Mouse (Mus musculus) liver, adult 2 months (tissue): ENCODE measurements at regions not wholly inside any gene's neighbourhood (a gene's known extent, or its start where the extent isn't known, plus 50 kb on each side); places are given as distances from the start of the nearest gene placed in this dataset.

Experiments used
- CTCF ChIP-seq: fragments of 200-500 bp; IDR thresholded peaks from 2 replicates; pipeline ENCODE4 v1.5.1; 2011; ENCODE audit warnings: low read depth, low read length, control low read depth
- POLR2A ChIP-seq: fragments of 200-500 bp; IDR thresholded peaks from 2 replicates; pipeline ENCODE4 v1.6.1; 2011; ENCODE audit warnings: low read length, control low read depth; ENCODE audit not compliant: insufficient read depth; ENCODE audit errors: extremely low read depth

DNA sequence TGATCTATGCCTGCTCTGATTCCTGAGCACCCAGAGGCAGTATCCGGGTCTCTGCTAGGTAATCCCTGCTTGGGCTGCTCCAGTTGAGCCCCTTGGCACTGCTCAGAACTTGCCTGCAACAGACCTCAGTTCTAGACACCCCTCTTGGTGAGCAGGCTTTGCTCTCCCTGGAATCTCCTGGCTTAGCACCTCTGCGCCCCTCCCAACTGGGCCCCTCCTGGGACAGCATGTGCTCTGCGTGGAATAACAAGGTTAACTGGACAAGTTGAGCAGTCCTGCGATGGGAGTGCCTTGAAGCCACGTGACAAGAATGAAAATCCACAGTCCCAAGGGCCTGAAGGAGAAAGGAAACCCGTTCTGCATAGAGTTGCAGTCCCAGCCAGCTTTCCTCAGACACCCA lies 97.5 kb upstream of the Cntln start:
- TF ChIP-seq CTCF (no peak), POLR2A (no peak)
